Mouse (Mus musculus) layer of hippocampus, postnatal 14 days (tissue): ENCODE results near the gene Ctnnbl1. TPM values are rescaled to one million over a fixed set of nuclear protein-coding genes. Genes with fewer than 3 reads are reported as not detected.
A peak's percentile ranks its signal among the peaks of the same experiment; 100 is the strongest.

Experiments
- DNase-seq, 2 experiments: peaks; one replicate each; pipeline ENCODE4 v3.0.0; 2021 to 2022; ENCODE audit warnings: low spot score in 2 of 2, mixed read lengths in 1 of 2
- total RNA-seq, 2 experiments: library from RNA; stranded (reverse); gene quantifications; 2 replicates each; pipeline ENCODE4 v1.2.3; 2021

Gene Ctnnbl1
- total RNA-seq, 2 experiments from 2014 or later: 24.4 to 26.9 TPM

- no peak for DNase-seq
Observed at GRCm38 (mm10) chr2:157862306-157862705, 125.1 kb downstream of the Ctnnbl1 start.

- DNase-seq: no peak
Observed at GRCm38 (mm10) chr2:157867126-157867525, 129.9 kb downstream of the Ctnnbl1 start.

GRCm38 (mm10) chr2:157870247-157870646, 133.0 kb downstream of the Ctnnbl1 start:
- no peak for DNase-seq

GRCm38 (mm10) chr2:157873223-157873622, 136.0 kb downstream of the Ctnnbl1 start:
- peak; percentile 43 to 73 for DNase-seq

GRCm38 (mm10) chr2:157873691-157874090, 136.5 kb downstream of the Ctnnbl1 start:
- peak in 1 of 2 experiments; percentile 42 for DNase-seq

GRCm38 (mm10) chr2:157875111-157875510, 137.9 kb downstream of the Ctnnbl1 start:
- DNase-seq: no peak

- DNase-seq: no peak
Observed at GRCm38 (mm10) chr2:157877394-157877793, 140.2 kb downstream of the Ctnnbl1 start.

- DNase-seq: peak in 1 of 2 experiments; percentile 63
Observed at GRCm38 (mm10) chr2:157877967-157878366, 140.8 kb downstream of the Ctnnbl1 start.

- DNase-seq: no peak
Observed at GRCm38 (mm10) chr2:157881939-157882338, 144.7 kb downstream of the Ctnnbl1 start.

- DNase-seq: no peak
Observed at GRCm38 (mm10) chr2:157887275-157888025, 150.2 kb downstream of the Ctnnbl1 start.

GRCm38 (mm10) chr2:157891166-157891565, 154.0 kb downstream of the Ctnnbl1 start:
- DNase-seq: no peak

- DNase-seq: no peak
Observed at GRCm38 (mm10) chr2:157897131-157897530, 159.9 kb downstream of the Ctnnbl1 start.

- DNase-seq: peak; percentile 54 to 61
Observed at GRCm38 (mm10) chr2:157913204-157913636, 176.0 kb downstream of the Ctnnbl1 start.

- no peak for DNase-seq
Observed at GRCm38 (mm10) chr2:157913705-157914104, 176.5 kb downstream of the Ctnnbl1 start.

GRCm38 (mm10) chr2:157914105-157914764, 177.0 kb downstream of the Ctnnbl1 start, which contains the start of gene Vstm2l:
Gene Vstm2l, plus strand, starts transcription at chr2:157914653.
- peak; percentile 64 to 67 for DNase-seq

GRCm38 (mm10) chr2:157914889-157915517, 177.8 kb downstream of the Ctnnbl1 start:
- DNase-seq: peak in 1 of 2 experiments; percentile 45

GRCm38 (mm10) chr2:157918529-157918928, 181.3 kb downstream of the Ctnnbl1 start:
- no peak for DNase-seq

GRCm38 (mm10) chr2:157921551-157921950, 184.3 kb downstream of the Ctnnbl1 start:
- DNase-seq: peak in 1 of 2 experiments; percentile 38

- DNase-seq: no peak
Observed at GRCm38 (mm10) chr2:157923406-157923805, 186.2 kb downstream of the Ctnnbl1 start.

GRCm38 (mm10) chr2:157924504-157924903, 187.3 kb downstream of the Ctnnbl1 start:
- no peak for DNase-seq

GRCm38 (mm10) chr2:157926502-157926901, 189.3 kb downstream of the Ctnnbl1 start:
- no peak for DNase-seq

- DNase-seq: no peak
Observed at GRCm38 (mm10) chr2:157926927-157927326, 189.7 kb downstream of the Ctnnbl1 start.
